Mouse (Mus musculus) lung, adult 2 months (tissue): ENCODE data around the gene Lrsam1.

ENCODE experiments used
- CTCF ChIP-seq: fragments of 200-500 bp; IDR thresholded peaks from 2 replicates; pipeline ENCODE4 v1.5.1; 2011; ENCODE audit warnings: mild to moderate bottlenecking, low read length, control low read depth; ENCODE audit not compliant: insufficient read depth
- POLR2A ChIP-seq: fragments of 200-500 bp; IDR thresholded peaks from 2 replicates; pipeline ENCODE4 v1.6.1; 2011; ENCODE audit warnings: low read depth, mild to moderate bottlenecking, control low read depth, low read length, borderline replicate concordance; ENCODE audit errors: extremely low read depth

GRCm38 (mm10) chr2:32968024-32968614 is 6.7 kb upstream of the Lrsam1 start:
- TF ChIP-seq POLR2A (no peak), CTCF (no peak)
